Mouse (Mus musculus): Measurements from ENCODE around the gene Cep83.

GRCm38 (mm10) chr10:94780618-94781262 lies 92.3 kb downstream of the Cep83 start:
- TF ChIP-seq CTCF (IDR thresholded peaks at IDR 0.05; ENCODE audit: low read depth, low read length) (no peak), POLR2A (IDR thresholded peaks at IDR 0.05; ENCODE audit: extremely low read depth, insufficient read depth, low read length) (no peak)
